Mouse (Mus musculus): ENCODE data around the gene Olfr656. TPM values are rescaled to one million over a fixed set of nuclear protein-coding genes. Genes with fewer than 3 reads are reported as not detected.
A peak's percentile ranks its signal among the peaks of the same experiment; 100 is the strongest.

Gene Olfr656
- total RNA-seq (2021), result not detected

DNA sequence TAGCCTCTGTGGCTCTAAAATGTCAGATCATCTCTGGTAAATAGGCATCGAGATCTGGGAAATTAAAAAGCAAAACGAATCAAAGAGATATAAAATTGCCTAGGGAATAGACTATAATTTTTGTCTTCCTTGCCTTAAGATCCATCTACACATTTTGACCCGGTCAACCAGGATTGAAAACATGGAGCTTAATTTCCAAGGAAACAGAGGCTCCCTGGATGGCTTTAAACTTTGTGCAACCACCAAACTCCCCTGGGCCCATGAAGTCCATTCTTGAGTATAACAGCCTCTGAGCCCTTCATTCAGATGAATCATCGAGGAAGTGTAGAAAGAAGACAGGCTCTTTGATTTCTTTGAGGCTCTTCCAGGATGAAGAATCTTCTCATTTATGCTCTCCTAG, at the start of gene Olfr656:
TSS of gene Olfr656 (plus strand) at position 301 of the 400 bp plus-strand sequence.
- no peak for DNase-seq (ENCODE audit: low spot score in 2 of 2)
- intact Hi-C loops (cut with DNase I), result no loop called here

DNA sequence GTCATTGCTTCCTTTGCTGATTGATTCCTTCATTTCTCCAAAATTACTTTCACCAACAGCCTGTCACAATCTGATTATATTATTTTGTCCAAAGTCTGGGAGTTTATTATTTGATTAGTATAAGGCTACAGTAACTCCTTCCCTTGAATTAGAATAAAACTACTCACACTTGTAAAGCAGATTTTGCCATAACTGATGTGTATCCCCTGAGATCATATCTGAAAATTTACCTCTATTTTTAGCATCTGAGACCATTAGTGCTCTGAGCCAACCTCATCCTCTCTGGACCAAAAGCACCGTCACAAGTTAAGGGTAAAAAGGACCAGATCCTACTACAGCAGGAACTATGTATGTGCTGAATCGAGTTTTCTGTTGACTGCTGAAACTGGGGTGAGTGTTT, 36.7 kb upstream of the Olfr656 start, which contains the start of gene Olfr653:
TSS of gene Olfr653 (plus strand) at position 301 of the 400 bp plus-strand sequence.
- DNase-seq (ENCODE audit: low spot score in 2 of 2), result no peak
- intact Hi-C loops (cut with DNase I), result no loop called here

DNA sequence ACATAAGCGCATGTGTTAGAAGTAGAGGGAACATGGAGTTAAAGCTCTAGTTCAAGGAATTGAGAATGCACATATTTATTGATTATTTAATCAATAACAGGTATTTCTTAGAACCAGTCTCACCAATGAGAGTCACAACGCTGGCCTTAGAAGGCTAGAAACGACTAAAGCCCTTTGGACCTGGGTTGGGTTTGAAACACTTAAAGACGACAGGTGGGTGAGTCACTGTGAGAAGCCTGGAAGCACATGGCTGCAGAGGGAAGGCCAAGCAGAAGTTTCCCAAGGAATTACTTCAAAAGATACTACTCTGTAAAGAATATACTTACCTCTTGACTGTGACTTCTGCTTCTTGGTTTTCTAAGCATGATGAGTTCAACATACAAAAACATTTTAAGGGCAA, 32.9 kb upstream of the Olfr656 start:
- DNase-seq (ENCODE audit: low spot score in 2 of 2), result no peak
- intact Hi-C loops (cut with DNase I), result no loop called here

DNA sequence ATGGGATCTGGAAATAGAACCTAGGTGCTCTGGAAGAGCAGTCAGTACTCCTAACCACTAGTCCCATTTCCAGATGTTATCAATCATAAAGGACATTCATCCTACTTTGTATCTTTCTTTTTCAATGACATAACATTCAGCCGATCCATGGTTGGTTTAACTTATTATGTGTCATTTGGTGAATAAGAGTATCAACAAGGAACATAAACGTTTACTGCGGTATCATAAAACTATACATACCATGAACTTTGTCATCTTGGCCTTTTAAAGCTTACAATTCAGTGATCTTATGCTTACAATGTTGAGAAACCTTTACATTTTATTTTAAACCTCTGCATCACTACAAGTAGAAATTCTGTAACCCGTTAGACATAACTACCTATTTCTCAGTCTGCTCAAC, 32.3 kb upstream of the Olfr656 start:
- DNase-seq (ENCODE audit: low spot score in 2 of 2), result no peak
- intact Hi-C loops (cut with DNase I), result no loop called here

DNA sequence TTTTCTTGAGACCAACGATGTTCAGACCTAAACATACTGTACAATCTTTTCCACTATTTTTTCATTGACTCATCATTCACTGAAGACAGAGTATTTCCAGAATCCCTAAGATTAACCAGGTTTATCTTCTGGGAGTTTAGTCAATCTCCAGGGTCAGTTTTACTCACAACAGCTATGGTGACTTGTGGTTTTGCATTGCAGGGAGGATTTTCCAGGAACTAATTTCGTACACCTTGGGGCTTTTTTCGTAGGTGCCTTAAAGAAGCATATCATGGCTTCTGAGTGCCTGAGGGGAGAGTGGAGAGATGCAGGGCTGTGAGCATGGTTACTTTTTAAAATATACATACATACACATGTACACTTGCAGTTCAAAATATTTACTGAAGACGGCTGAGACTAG, 27.0 kb upstream of the Olfr656 start, which contains the start of gene Olfr654:
TSS of gene Olfr654 (plus strand) at position 301 of the 400 bp plus-strand sequence.
- intact Hi-C loops (cut with DNase I), result no loop called here
- DNase-seq (ENCODE audit: low spot score in 2 of 2), result no peak

DNA sequence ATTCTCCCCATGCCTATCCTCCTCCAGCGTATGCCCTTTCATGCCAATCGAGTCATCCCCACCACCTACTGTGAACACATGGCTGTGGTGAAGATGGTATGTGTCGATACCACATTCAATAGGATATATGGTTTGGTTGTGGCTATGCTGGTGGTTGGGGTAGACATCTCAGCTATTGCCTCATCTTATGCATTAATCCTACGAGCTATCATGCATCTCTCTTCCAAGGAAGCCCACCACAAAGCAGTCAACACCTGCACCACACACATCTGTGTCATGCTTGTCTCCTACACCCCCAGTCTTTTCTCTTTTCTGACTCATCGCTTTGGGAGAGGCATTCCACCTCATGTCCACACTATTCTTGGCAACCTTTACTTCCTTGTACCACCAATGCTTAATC, 25.5 kb upstream of the Olfr656 start:
- intact Hi-C loops (cut with DNase I), result no loop called here
- no peak for DNase-seq (ENCODE audit: low spot score in 2 of 2)

DNA sequence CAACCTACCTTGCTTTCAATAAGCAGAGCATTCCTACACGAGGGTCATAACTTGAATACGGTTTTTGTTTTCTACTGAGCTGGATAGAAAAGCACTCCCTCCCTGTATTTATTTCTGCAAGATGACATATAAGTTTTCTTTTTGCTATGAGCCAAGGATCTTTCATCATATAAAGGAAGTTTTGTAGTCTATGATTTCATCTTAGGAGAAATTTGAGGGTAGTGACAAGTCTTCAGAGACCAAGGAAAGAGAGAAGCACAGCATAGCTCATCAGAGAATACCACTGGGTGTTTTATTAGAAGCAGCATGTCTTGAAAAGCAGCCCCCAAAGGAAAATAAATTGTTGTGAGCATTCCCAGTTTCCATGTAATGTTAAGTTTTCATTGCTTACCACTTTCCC, 12.1 kb upstream of the Olfr656 start, which contains the start of gene Olfr655:
TSS of gene Olfr655 (minus strand) at position 101 of the 400 bp plus-strand sequence.
- DNase-seq (ENCODE audit: low spot score in 2 of 2), result no peak
- intact Hi-C loops (cut with DNase I), result no loop called here

DNA sequence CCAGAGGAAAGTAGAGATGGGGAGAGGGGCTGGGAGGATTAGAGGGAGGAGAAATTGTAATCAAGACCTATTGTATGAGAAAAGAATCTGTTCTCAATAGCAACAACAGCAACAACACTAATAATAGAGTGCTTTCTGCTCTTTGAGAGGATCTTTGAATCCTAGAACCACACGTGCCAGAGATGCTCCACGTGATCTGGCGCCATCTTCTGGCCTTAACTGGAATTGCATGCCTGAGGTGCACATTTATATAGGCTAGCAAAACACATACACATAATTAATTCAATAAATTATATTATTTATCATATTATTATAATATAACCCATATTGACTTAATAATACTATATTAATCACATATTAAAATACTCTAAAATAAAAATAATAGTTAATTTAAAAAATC, 10.6 kb upstream of the Olfr656 start:
- DNase-seq (ENCODE audit: low spot score in 2 of 2), result no peak
- intact Hi-C loops (cut with DNase I), result no loop called here

DNA sequence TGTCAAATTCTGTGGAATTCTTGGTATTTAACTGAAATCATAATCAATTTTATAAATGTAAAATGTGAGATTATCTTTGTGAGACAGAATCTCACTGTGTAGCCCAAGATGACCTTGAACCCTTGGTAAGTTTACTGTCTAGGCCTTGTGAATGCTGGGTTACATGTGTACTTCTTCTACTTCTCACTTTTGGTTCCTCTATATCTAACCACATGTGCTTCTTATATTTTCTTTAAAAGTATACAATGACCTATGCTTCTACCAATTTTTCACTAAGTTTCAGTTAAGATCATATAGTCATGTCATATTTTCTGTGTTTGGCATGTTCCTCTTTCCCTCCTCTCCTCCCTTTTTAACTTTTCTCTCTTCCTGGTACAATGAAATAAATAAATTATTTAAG, 9.0 kb upstream of the Olfr656 start:
- no peak for DNase-seq (ENCODE audit: low spot score in 2 of 2)
- intact Hi-C loops (cut with DNase I), result no loop called here

DNA sequence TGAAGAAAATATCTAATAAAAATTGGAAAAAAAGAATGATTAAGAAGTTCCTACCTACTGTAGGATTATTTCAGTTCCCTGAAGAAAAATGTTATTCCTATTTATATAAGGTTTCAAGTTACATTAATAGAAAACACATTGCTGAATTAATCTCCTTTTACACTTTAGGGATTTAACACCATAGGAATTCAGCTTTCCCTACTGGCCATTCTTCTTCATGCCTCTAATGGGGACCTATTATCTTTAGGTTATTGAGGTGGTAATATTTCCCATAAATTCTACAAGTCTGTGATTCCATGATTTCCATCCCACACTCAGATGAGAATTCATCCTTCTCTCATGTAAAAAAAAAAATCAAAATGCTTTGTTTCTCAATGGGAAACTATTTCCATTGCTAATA, 10.7 kb downstream of the Olfr656 start, which contains the start of gene Olfr657:
TSS of gene Olfr657 (plus strand) at position 301 of the 400 bp plus-strand sequence.
- no peak for DNase-seq (ENCODE audit: low spot score in 2 of 2)
- intact Hi-C loops (cut with DNase I), result no loop called here

DNA sequence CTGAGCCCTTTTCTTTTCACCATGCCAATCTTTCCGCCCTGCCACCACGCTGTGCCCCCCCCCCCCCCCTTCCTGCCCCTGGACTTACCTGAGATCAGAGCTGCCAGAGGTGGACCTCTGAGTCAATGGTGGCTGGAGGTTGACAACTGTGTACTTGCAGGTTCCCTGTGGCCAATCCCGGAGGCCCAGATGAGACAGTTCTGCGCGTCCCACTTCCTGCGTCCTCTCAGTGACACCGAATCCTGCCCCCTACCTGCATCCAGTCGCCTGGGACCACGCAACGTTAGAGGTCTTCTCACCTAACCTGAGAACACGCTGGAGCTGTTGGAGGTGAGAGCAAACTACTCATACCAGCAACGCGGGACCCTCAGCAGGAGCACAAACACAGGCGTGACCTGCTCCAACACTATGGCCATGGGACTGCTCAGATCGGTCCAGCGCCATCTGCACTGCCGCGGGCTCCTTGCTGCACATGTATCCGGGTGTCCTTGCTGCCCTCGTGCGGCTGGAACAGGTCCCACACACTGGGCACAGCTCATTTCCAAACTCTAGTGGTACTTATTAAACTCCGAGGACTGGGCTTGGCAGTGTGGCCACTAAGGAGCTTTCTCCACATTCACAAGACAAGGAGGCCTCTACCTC, 33.2 kb downstream of the Olfr656 start, which contains the start of gene Olfr658:
TSS of gene Olfr658 (minus strand) at position 465 of the 642 bp plus-strand sequence.
- DNase-seq (ENCODE audit: low spot score in 2 of 2), result peak; percentile 4 to 5

DNA sequence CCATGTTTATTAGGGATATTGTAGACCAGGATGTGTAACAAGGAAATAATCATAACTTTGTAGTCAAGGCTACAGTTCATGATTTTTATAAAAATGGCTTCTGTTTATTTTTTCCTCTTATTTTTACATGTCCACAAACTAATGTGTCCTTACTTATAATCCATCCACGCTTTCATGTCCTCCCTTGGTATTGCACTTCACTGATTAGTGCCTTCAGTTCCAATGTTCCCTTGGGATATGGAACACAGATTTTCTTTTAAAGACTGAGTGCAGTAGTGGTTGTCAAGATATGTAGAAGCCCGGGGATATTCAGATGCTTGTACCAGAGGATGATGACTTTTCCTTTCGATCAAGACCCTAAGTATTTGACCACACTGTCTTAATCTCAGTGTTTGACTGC, 52.7 kb downstream of the Olfr656 start, which contains the start of gene Olfr659:
TSS of gene Olfr659 (plus strand) at position 301 of the 400 bp plus-strand sequence.
- intact Hi-C loops (cut with DNase I), result no loop called here
- DNase-seq (ENCODE audit: low spot score in 2 of 2), result no peak

More for the DNA sequence above, 33.2 kb downstream of the Olfr656 start, which contains the start of gene Olfr658:
- intact Hi-C loops (cut with DNase I), result no loop called here

Other genes with a start within 250 kb of the Olfr656 start
- not detected for gene Trim30b, start 244.1 kb upstream of the Olfr656 start, total RNA-seq (2021)
- gene Trim30c, start 213.1 kb upstream of the Olfr656 start, total RNA-seq (2021), result not detected
- gene Trim30a, start 148.8 kb upstream of the Olfr656 start, total RNA-seq (2021), result under 1 TPM; 0.69 to 0.93 TPM
- under 1 TPM; 0.35 to 0.59 TPM for gene Trim30d, start 106.1 kb upstream of the Olfr656 start, total RNA-seq (2021)
- gene Olfr651, start 63.8 kb upstream of the Olfr656 start, total RNA-seq (2021), result not detected
- not detected for gene Olfr652, start 53.1 kb upstream of the Olfr656 start, total RNA-seq (2021)
- not detected for gene Olfr653, start 36.6 kb upstream of the Olfr656 start, total RNA-seq (2021)
- gene Olfr654, start 26.9 kb upstream of the Olfr656 start, total RNA-seq (2021), result not detected
- gene Olfr655, start 12.2 kb upstream of the Olfr656 start, total RNA-seq (2021), result not detected
- gene Olfr657, start 10.8 kb downstream of the Olfr656 start, total RNA-seq (2021), result not detected
- gene Olfr658, start 33.4 kb downstream of the Olfr656 start, total RNA-seq (2021), result not detected
- gene Olfr659, start 52.8 kb downstream of the Olfr656 start, total RNA-seq (2021), result not detected
- gene Olfr661, start 72.5 kb downstream of the Olfr656 start, total RNA-seq (2021), result not detected
- gene Usp17le, start 163.5 kb downstream of the Olfr656 start, total RNA-seq (2021), result not detected
- not detected for gene Usp17lb, start 228.6 kb downstream of the Olfr656 start, total RNA-seq (2021)
- not detected for gene Usp17la, start 243.1 kb downstream of the Olfr656 start, total RNA-seq (2021)

Data from left cerebral cortex, postnatal 36 days (tissue).